Mouse (Mus musculus): ENCODE measurements around the gene Fgl2. TPM values are rescaled to one million over a fixed set of nuclear protein-coding genes. Genes with fewer than 3 reads are reported as not detected.
"Not testable (repeated sequence)": the region's sequence is repeated elsewhere in the genome, so short reads cannot be mapped to it uniquely, and the experiment has no call there.

The Fgl2 gene
- 34.7 and 41.9 TPM in 2 replicates for polyA plus RNA-seq (2014; fragmentation: Nextera tagmentation; extraction: Ambion mirVana)

GRCm38 (mm10) chr5:21372493-21373179, at the start of gene Fgl2:
Gene Fgl2 (plus strand): TSS chr5:21372642.
- 1% methylated on average over 31 of the region's 31 CpGs for WGBS
- peak within 1 kb of the TSS; percentile 92 for H3K4me2 ChIP-seq (ENCODE audit: low read length)
- peaks cover 5% of the 10 kb centered on the region; the same call in 1 of the 2 replicates for H3K36me3 ChIP-seq (ENCODE audit: control insufficient read depth, insufficient read depth, low read length)
- peak within 1 kb of the TSS; percentile 69 to 71 for H3K4me3 ChIP-seq (ENCODE audit: control insufficient read depth in 1 of 2, insufficient read depth in 1 of 2, low read depth in 1 of 2, low read length in 2 of 2)
- peaks cover 0 to 13% of the 10 kb centered on the region in 2 experiments; a peak in 1 of 4 replicates for H3K4me1 ChIP-seq (ENCODE audit: control insufficient read depth in 2 of 2, insufficient read depth in 2 of 2, low read length in 2 of 2)
- H3K27ac ChIP-seq (replicated peaks in 1 of 2; ENCODE audit: control insufficient read depth in 1 of 2, insufficient read depth in 1 of 2, low read depth in 2 of 2, low read length in 2 of 2): peak within 1 kb of the TSS; percentile 65 to 79
- H3K9ac ChIP-seq (ENCODE audit: low read length): peak within 1 kb of the TSS; percentile 87
- no peaks in the 10 kb centered on the region for H3K9me3 ChIP-seq (ENCODE audit: control insufficient read depth, low read length)
- no peaks in the 10 kb centered on the region for H3K27me3 ChIP-seq (ENCODE audit: control insufficient read depth, insufficient read depth, low read length)
- peak; percentile 84 for ATAC-seq (ENCODE audit: insufficient number of reproducible peaks, insufficient read depth, low FRiP score, low read depth)

DNA sequence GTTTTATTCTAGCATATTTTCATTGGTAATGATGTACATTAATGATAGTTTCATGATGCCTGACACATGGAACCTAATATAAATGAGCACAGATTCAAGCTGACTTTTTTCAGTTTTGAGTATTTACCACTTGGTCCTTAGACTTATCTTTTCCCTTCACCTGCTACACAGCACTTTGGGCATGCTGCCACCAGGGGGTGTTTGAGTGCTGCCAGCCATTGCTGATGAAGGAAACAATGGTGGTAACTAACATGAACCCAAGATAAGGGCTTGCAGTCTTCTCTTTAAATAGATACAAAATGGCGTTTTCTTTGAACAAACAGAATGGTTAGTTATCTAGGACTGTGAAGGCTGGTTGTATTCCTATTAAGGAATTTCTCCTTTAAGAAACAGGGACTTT, 45.9 kb upstream of the Fgl2 start:
- no peak overlapping the region for H3K27ac ChIP-seq (replicated peaks in 1 of 2; ENCODE audit: control insufficient read depth in 1 of 2, insufficient read depth in 1 of 2, low read depth in 2 of 2, low read length in 2 of 2)
- no peaks in the 10 kb centered on the region for H3K9me3 ChIP-seq (ENCODE audit: control insufficient read depth, low read length)
- no peak overlapping the region for H3K4me2 ChIP-seq (ENCODE audit: low read length)
- H3K4me1 ChIP-seq (ENCODE audit: control insufficient read depth in 2 of 2, insufficient read depth in 2 of 2, low read length in 2 of 2): peaks cover 22 to 43% of the 10 kb centered on the region in 2 experiments
- ATAC-seq (ENCODE audit: insufficient number of reproducible peaks, insufficient read depth, low FRiP score, low read depth): no peak
- H3K9ac ChIP-seq (ENCODE audit: low read length): no peak overlapping the region
- H3K4me3 ChIP-seq (ENCODE audit: control insufficient read depth in 1 of 2, insufficient read depth in 1 of 2, low read depth in 1 of 2, low read length in 2 of 2): no peak overlapping the region
- H3K27me3 ChIP-seq (ENCODE audit: control insufficient read depth, insufficient read depth, low read length): no peaks in the 10 kb centered on the region
- no peaks in the 10 kb centered on the region for H3K36me3 ChIP-seq (ENCODE audit: control insufficient read depth, insufficient read depth, low read length)
- WGBS: 6% methylated on average over 1 of the region's 1 CpGs

DNA sequence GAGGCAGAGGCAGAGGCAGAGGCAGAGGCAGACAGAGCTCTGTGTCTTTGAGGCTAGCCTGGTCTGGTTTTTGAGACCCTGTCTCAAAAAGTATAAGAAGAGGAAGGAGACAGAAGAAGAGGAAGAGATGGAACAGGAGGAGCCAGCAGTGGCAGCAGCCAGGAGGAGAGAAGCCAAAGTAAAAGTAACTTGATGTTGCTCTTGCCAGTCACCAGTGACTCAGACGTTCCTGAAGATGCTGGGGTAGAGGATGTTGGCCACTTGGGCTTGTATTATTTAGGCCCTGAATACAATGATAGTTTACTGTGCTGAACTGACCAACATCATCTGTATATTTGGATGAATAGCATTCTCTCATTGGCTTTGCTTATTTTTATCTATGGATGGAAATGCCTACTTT, 43.9 kb upstream of the Fgl2 start:
- peak overlapping the region; percentile 62 to 100 for H3K27ac ChIP-seq (replicated peaks in 1 of 2; ENCODE audit: control insufficient read depth in 1 of 2, insufficient read depth in 1 of 2, low read depth in 2 of 2, low read length in 2 of 2)

DNA sequence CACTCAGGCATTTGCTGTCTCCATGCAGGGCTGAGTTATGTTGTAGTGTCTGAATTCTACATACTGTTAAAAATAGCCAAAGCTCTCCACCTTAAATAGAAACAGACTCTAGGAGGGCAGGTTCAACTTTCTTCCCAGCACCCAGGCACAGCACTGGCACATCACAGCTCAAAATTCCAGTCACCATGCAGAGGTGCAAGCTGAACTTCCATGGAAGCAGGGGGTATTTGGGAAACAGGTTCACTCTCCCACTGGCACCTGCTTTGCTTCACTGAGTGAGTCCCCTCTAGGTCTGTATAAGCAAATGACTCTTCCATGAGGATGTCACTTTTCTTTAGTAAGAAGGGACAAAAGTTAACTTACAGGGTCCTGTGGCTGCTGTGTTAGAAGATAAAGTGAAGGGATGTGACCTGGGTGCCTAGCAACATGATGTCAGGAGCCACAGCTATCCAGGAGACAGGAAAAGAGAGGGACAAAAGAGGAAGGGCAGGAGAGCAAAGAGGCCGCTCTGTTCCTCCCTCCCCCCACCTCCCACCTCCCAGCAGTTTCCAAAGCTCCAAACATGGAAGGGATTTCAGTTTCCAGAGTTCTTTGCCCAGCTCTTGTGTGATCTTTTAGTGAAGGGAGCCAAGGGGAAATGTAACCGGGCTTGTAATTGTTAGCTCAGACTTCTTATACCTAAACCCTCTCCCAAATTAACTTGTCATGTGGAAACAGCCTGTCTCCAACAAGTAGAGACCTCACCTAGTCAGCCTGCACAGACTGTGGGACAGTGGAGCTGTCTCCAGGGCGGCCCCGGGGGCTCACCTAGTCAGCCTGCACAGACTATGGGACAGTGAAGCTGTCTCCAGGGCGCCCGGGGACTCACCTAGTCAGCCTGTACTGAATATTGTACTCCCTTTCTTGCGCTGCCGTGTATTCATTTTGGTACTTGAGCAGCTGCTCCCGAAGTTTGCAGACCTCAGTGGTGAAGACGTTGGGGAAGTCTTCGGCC, 42.5 kb upstream of the Fgl2 start:
- H3K4me1 ChIP-seq (ENCODE audit: control insufficient read depth in 2 of 2, insufficient read depth in 2 of 2, low read length in 2 of 2): peaks cover 23 to 41% of the 10 kb centered on the region in 2 experiments
- peak overlapping the region; percentile 99 to 100 for H3K27ac ChIP-seq (replicated peaks in 1 of 2; ENCODE audit: control insufficient read depth in 1 of 2, insufficient read depth in 1 of 2, low read depth in 2 of 2, low read length in 2 of 2)

More for the DNA sequence above, 43.9 kb upstream of the Fgl2 start:
- Histone ChIP-seq H3K4me2 (ENCODE audit: low read length) (no peak overlapping the region), H3K9ac (ENCODE audit: low read length) (peak overlapping the region; percentile 74), H3K27me3 (ENCODE audit: control insufficient read depth, insufficient read depth, low read length) (no peaks in the 10 kb centered on the region), H3K9me3 (ENCODE audit: control insufficient read depth, low read length) (no peaks in the 10 kb centered on the region), H3K4me1 (ENCODE audit: control insufficient read depth in 2 of 2, insufficient read depth in 2 of 2, low read length in 2 of 2) (peaks cover 25 to 46% of the 10 kb centered on the region in 2 experiments), H3K4me3 (ENCODE audit: control insufficient read depth in 1 of 2, insufficient read depth in 1 of 2, low read depth in 1 of 2, low read length in 2 of 2) (no peak overlapping the region), H3K36me3 (ENCODE audit: control insufficient read depth, insufficient read depth, low read length) (no peaks in the 10 kb centered on the region)
- WGBS: 46% methylated on average over 1 of the region's 1 CpGs
- ATAC-seq (ENCODE audit: insufficient number of reproducible peaks, insufficient read depth, low FRiP score, low read depth): no peak

GRCm38 (mm10) chr5:21331656-21332055, 40.8 kb upstream of the Fgl2 start:
- ATAC-seq (ENCODE audit: insufficient number of reproducible peaks, insufficient read depth, low FRiP score, low read depth): peak; percentile 70
- Histone ChIP-seq H3K4me1 (ENCODE audit: control insufficient read depth in 2 of 2, insufficient read depth in 2 of 2, low read length in 2 of 2) (peaks cover 21 to 36% of the 10 kb centered on the region in 2 experiments), H3K27ac (replicated peaks in 1 of 2; ENCODE audit: control insufficient read depth in 1 of 2, insufficient read depth in 1 of 2, low read depth in 2 of 2, low read length in 2 of 2) (peak overlapping the region; percentile 38 to 100), H3K4me3 (ENCODE audit: control insufficient read depth in 1 of 2, insufficient read depth in 1 of 2, low read depth in 1 of 2, low read length in 2 of 2) (no peak overlapping the region), H3K27me3 (ENCODE audit: control insufficient read depth, insufficient read depth, low read length) (no peaks in the 10 kb centered on the region), H3K4me2 (ENCODE audit: low read length) (0 out of 2 replicates have a peak overlapping the region, but pooled peaks have one; percentile 21), H3K36me3 (ENCODE audit: control insufficient read depth, insufficient read depth, low read length) (no peaks in the 10 kb centered on the region), H3K9me3 (ENCODE audit: control insufficient read depth, low read length) (no peaks in the 10 kb centered on the region), H3K9ac (ENCODE audit: low read length) (no peak overlapping the region)
- 24% methylated on average over 5 of the region's 5 CpGs for WGBS

More for the DNA sequence above, 42.5 kb upstream of the Fgl2 start:
- no peaks in the 10 kb centered on the region for H3K9me3 ChIP-seq (ENCODE audit: control insufficient read depth, low read length)
- peak overlapping the region; percentile 74 for H3K9ac ChIP-seq (ENCODE audit: low read length)
- H3K27me3 ChIP-seq (ENCODE audit: control insufficient read depth, insufficient read depth, low read length): no peaks in the 10 kb centered on the region
- 24% methylated on average over 11 of the region's 11 CpGs for WGBS
- peak; percentile 79 for ATAC-seq (ENCODE audit: insufficient number of reproducible peaks, insufficient read depth, low FRiP score, low read depth)
- peak overlapping the region; percentile 61 for H3K4me2 ChIP-seq (ENCODE audit: low read length)
- no peaks in the 10 kb centered on the region for H3K36me3 ChIP-seq (ENCODE audit: control insufficient read depth, insufficient read depth, low read length)
- H3K4me3 ChIP-seq (ENCODE audit: control insufficient read depth in 1 of 2, insufficient read depth in 1 of 2, low read depth in 1 of 2, low read length in 2 of 2): peak overlapping the region; percentile 4 to 5; a peak in 2 of 4 replicates

GRCm38 (mm10) chr5:21332119-21332518, 40.3 kb upstream of the Fgl2 start:
- Histone ChIP-seq H3K36me3 (ENCODE audit: control insufficient read depth, insufficient read depth, low read length) (no peaks in the 10 kb centered on the region), H3K9me3 (ENCODE audit: control insufficient read depth, low read length) (no peaks in the 10 kb centered on the region), H3K4me1 (ENCODE audit: control insufficient read depth in 2 of 2, insufficient read depth in 2 of 2, low read length in 2 of 2) (peaks cover 21 to 36% of the 10 kb centered on the region in 2 experiments), H3K27ac (replicated peaks in 1 of 2; ENCODE audit: control insufficient read depth in 1 of 2, insufficient read depth in 1 of 2, low read depth in 2 of 2, low read length in 2 of 2) (peak overlapping the region; percentile 38 to 100), H3K9ac (ENCODE audit: low read length) (no peak overlapping the region), H3K4me2 (ENCODE audit: low read length) (no peak overlapping the region), H3K4me3 (ENCODE audit: control insufficient read depth in 1 of 2, insufficient read depth in 1 of 2, low read depth in 1 of 2, low read length in 2 of 2) (no peak overlapping the region), H3K27me3 (ENCODE audit: control insufficient read depth, insufficient read depth, low read length) (no peaks in the 10 kb centered on the region)
- WGBS: 79% methylated on average over 1 of the region's 1 CpGs
- ATAC-seq (ENCODE audit: insufficient number of reproducible peaks, insufficient read depth, low FRiP score, low read depth): no peak

DNA sequence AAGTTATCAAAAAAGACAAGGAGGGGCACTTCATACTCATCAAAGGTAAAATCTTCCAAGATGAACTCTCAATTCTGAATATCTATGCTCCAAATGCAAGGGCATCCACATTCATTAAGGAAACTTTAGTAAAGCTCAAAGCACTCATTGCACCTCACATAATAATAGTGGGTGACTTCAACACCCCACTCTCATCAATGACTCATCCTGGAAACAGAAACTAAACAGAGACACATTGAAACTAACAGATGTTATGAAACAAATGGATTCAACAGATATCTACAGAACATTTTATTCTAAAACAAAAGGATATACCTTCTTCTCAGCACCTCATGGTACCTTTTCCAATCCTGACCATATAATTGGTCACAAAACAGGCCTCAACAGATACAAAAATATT, 30.2 kb upstream of the Fgl2 start:
- not testable (repeated sequence) for H3K4me1 ChIP-seq (ENCODE audit: control insufficient read depth in 2 of 2, insufficient read depth in 2 of 2, low read length in 2 of 2); H3K27me3 ChIP-seq (ENCODE audit: control insufficient read depth, insufficient read depth, low read length); H3K4me3 ChIP-seq (ENCODE audit: control insufficient read depth in 1 of 2, insufficient read depth in 1 of 2, low read depth in 1 of 2, low read length in 2 of 2); H3K27ac ChIP-seq (replicated peaks in 1 of 2; ENCODE audit: control insufficient read depth in 1 of 2, insufficient read depth in 1 of 2, low read depth in 2 of 2, low read length in 2 of 2); H3K9me3 ChIP-seq (ENCODE audit: control insufficient read depth, low read length); H3K9ac ChIP-seq (ENCODE audit: low read length); ATAC-seq (ENCODE audit: insufficient number of reproducible peaks, insufficient read depth, low FRiP score, low read depth); H3K4me2 ChIP-seq (ENCODE audit: low read length); H3K36me3 ChIP-seq (ENCODE audit: control insufficient read depth, insufficient read depth, low read length)

Data from heart, embryonic 14.5 days (tissue).